Mouse (Mus musculus): ENCODE measurements around the gene Rmi2. TPM values are rescaled to one million over a fixed set of nuclear protein-coding genes. Genes with fewer than 3 reads are reported as not detected.
A peak's percentile ranks its signal among the peaks of the same experiment; 100 is the strongest.

The Rmi2 gene
- total and polyA plus RNA-seq, 3 experiments, result 2.8 to 8.0 TPM; not detected in 1

DNA sequence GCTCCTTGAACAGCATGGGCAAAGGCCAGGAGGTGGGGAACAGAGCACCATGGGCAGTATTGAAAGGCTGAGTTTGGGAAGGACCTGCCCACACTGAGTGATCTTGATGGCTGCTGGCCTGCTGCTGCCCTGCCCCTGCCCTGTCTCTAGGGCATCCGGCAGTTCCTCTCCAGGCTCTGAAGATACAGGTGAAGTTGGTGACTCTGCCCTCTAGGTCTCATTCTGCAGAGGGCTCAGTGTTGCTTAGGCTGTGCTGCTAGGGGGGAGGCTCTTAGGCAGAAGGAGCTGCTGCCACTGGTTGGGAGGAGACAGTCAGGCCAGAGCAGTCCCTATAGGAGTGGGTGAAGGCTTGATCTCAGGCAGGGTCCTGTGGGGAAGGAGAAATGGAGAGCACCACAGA, 3.0 kb downstream of the Rmi2 start:
- Histone ChIP-seq H3K36me3 (ENCODE audit: control insufficient read depth in 1 of 2, insufficient read depth in 2 of 2, low read length in 2 of 2) (peaks cover 0 to 5% of the 10 kb centered on the region in 2 experiments; a peak in 2 of 4 replicates), H3K9ac (ENCODE audit: control insufficient read depth, low read depth, low read length, poor library complexity, severe bottlenecking) (no peak overlapping the region), H3K27ac (ENCODE audit: control insufficient read depth, low read depth, low read length) (no peak overlapping the region), H3K9me3 (replicated peaks; ENCODE audit: insufficient read depth, low read length) (no peaks in the 10 kb centered on the region), H3K4me3 (ENCODE audit: control insufficient read depth in 1 of 2, insufficient read depth in 1 of 2, low read depth in 2 of 2, low read length in 2 of 2) (no peak overlapping the region), H3K27me3 (ENCODE audit: control insufficient read depth in 1 of 2, insufficient read depth in 2 of 2, low read length in 2 of 2) (no peaks in the 10 kb centered on the region), H3K4me1 (ENCODE audit: control insufficient read depth in 1 of 2, insufficient read depth in 2 of 2, low read length in 2 of 2) (peaks cover 0 to 8% of the 10 kb centered on the region in 2 experiments; a peak in 2 of 4 replicates), H3K79me2 (ENCODE audit: control insufficient read depth, insufficient read depth, low read length, poor library complexity) (no peaks in the 10 kb centered on the region; the same call in 1 of the 2 replicates)
- no peak for TF ChIP-seq EP300 (IDR thresholded peaks at IDR 0.05; ENCODE audit: low read depth in 1 of 2, low read length in 2 of 2)
- TF ChIP-seq GABPA (IDR thresholded peaks at IDR 0.05; ENCODE audit: low read depth, low read length), result no peak
- no peak for TF ChIP-seq ZKSCAN1 (IDR thresholded peaks at IDR 0.05; ENCODE audit: low read depth, low read length)
- no peak for TF ChIP-seq MAX (IDR thresholded peaks at IDR 0.05; ENCODE audit: low read length)
- no peak for TF ChIP-seq GATA1 (IDR thresholded peaks at IDR 0.05; ENCODE audit: low read depth, low read length)
- TF ChIP-seq JUND (IDR thresholded peaks at IDR 0.05; ENCODE audit: low read depth, low read length), result no peak
- DNase-seq (ENCODE audit: low read depth, low spot score), result no peak

DNA sequence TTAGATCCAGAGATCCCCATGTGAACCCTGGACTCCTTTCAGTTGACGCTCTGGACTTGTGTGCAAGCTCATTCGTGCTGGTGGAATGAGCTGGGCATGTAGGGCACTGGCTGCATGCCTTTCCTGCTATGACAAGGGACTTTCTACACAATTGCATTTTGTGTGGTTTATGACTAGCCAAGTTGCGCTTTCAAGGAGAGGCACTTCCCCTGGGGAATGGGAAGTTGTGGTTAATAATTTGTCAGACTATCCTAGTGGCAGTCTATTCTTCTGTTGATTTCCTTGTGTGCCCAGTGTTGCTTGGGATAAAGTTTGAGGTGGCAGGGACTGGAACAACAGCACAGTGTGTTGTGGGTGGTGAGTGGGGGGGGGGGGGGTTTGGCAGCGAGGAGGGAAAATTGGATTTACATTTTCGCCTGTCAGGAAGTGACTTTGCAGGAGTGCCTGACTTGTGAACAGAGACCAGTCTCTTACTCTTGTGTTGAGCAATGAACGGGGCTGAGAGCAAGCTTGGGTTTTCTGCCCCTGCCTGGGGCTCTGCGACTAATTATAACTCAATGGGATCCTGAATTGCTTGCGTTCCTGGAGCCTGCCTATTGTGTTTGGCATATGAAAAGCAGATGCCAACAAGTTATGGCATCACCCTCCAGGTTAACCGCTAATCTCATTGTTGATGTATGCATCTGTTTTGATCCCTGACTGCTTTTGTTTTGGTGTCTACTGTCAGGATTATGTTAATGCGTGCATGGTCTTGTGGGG, 3.8 kb downstream of the Rmi2 start:
- H3K79me2 ChIP-seq (ENCODE audit: control insufficient read depth, insufficient read depth, low read length, poor library complexity), result no peaks in the 10 kb centered on the region; the same call in 1 of the 2 replicates
- H3K27ac ChIP-seq (ENCODE audit: control insufficient read depth, low read depth, low read length), result no peak overlapping the region
- H3K4me3 ChIP-seq (ENCODE audit: control insufficient read depth in 1 of 2, insufficient read depth in 1 of 2, low read depth in 2 of 2, low read length in 2 of 2), result no peak overlapping the region
- H3K9me3 ChIP-seq (replicated peaks; ENCODE audit: insufficient read depth, low read length), result no peaks in the 10 kb centered on the region
- peaks cover 0 to 13% of the 10 kb centered on the region in 2 experiments; a peak in 2 of 4 replicates for H3K4me1 ChIP-seq (ENCODE audit: control insufficient read depth in 1 of 2, insufficient read depth in 2 of 2, low read length in 2 of 2)
- TF ChIP-seq UBTF (IDR thresholded peaks at IDR 0.05; ENCODE audit: borderline replicate concordance, insufficient read depth, low read depth, low read length) (no peak), MAFK (IDR thresholded peaks at IDR 0.05; ENCODE audit: borderline replicate concordance, low read depth, low read length) (no peak), RCOR1 (IDR thresholded peaks at IDR 0.05; ENCODE audit: low read depth, low read length) (no peak), GATA1 (IDR thresholded peaks at IDR 0.05; ENCODE audit: low read depth, low read length) (no peak), TCF12 (IDR thresholded peaks at IDR 0.05; ENCODE audit: low read depth, low read length) (no peak), MXI1 (IDR thresholded peaks at IDR 0.05; ENCODE audit: low read depth, low read length) (no peak), JUND (IDR thresholded peaks at IDR 0.05; ENCODE audit: low read depth, low read length) (no peak), BHLHE40 (IDR thresholded peaks at IDR 0.05; ENCODE audit: borderline replicate concordance, low read depth, low read length) (no peak), SMC3 (IDR thresholded peaks at IDR 0.05; ENCODE audit: low read depth, low read length) (no peak), E2F4 (IDR thresholded peaks at IDR 0.05; ENCODE audit: borderline replicate concordance, low read depth, low read length) (no peak), ZMIZ1 (IDR thresholded peaks at IDR 0.05; ENCODE audit: low read depth, low read length) (no peak)
- no peaks in the 10 kb centered on the region for H3K27me3 ChIP-seq (ENCODE audit: control insufficient read depth in 1 of 2, insufficient read depth in 2 of 2, low read length in 2 of 2)
- peak; percentile 42 for DNase-seq (ENCODE audit: low read depth, low spot score)
- H3K36me3 ChIP-seq (ENCODE audit: control insufficient read depth in 1 of 2, insufficient read depth in 2 of 2, low read length in 2 of 2), result peaks cover 0 to 5% of the 10 kb centered on the region in 2 experiments; a peak in 2 of 4 replicates
- no peak overlapping the region for H3K9ac ChIP-seq (ENCODE audit: control insufficient read depth, low read depth, low read length, poor library complexity, severe bottlenecking)
